Mouse (Mus musculus) kidney, adult 2 months (tissue): ENCODE measurements around the gene Ap3s2. TPM values are rescaled to one million over a fixed set of nuclear protein-coding genes. Genes with fewer than 3 reads are reported as not detected.

Source experiments
- DNase-seq: peaks from one replicate; pipeline ENCODE4 v3.0.0; 2021
- H3K27ac ChIP-seq: fragments of 200-500 bp; 2 replicates; pipeline ENCODE4 v1.5.1; 2012; ENCODE audit warnings: low read depth, low read length, control low read depth, inconsistent platforms; ENCODE audit not compliant: insufficient read depth
- H3K27me3 ChIP-seq: fragments of 200-500 bp; replicated peaks from 2 replicates; pipeline ENCODE4 v1.6.1; 2012; ENCODE audit warnings: mild to moderate bottlenecking, moderate library complexity, low read length, inconsistent platforms; ENCODE audit not compliant: control insufficient read depth, insufficient read depth
- H3K36me3 ChIP-seq: fragments of 200-500 bp; 2 replicates; pipeline ENCODE4 v1.6.1; 2012; ENCODE audit warnings: mild to moderate bottlenecking, moderate library complexity, low read length, inconsistent platforms; ENCODE audit not compliant: control insufficient read depth, insufficient read depth
- H3K4me1 ChIP-seq: fragments of 200-500 bp; 2 replicates; pipeline ENCODE4 v1.6.1; 2011; ENCODE audit warnings: low read length; ENCODE audit not compliant: control insufficient read depth, insufficient read depth
- H3K4me3 ChIP-seq: fragments of 200-500 bp; 2 replicates; pipeline ENCODE4 v1.5.1; 2011; ENCODE audit warnings: mild to moderate bottlenecking, low read depth, low read length, control low read depth; ENCODE audit not compliant: insufficient read depth
- CTCF ChIP-seq: fragments of 200-500 bp; conservative IDR thresholded peaks from 2 replicates; pipeline ENCODE4 v1.5.1; 2011; ENCODE audit warnings: low read depth, mild to moderate bottlenecking, control low read depth, low read length, moderate library complexity, mixed read lengths; ENCODE audit not compliant: insufficient read depth, insufficient read length
- POLR2A ChIP-seq: fragments of 200-500 bp; IDR thresholded peaks from one replicate; pipeline ENCODE4 v1.6.1; 2011; ENCODE audit warnings: low read depth, low read length, control low read depth
- WGBS: fragments of 180-500 bp; shearing (Covaris S2); methylation state at CpG from one replicate; pipeline ENCODE4 v1.1.7; 2018; 5-methylcytosine and 5-hydroxymethylcytosine counted together
- polyA plus RNA-seq: library from polyadenylated mRNA; depleted of rRNA; stranded (reverse); fragments of >200 nt; gene quantifications from 2 replicates; pipeline ENCODE4 v1.2.3, GENCODE M21; 2012

Ap3s2 gene
- polyA plus RNA-seq, 1 experiment = 18.0 TPM

DNA sequence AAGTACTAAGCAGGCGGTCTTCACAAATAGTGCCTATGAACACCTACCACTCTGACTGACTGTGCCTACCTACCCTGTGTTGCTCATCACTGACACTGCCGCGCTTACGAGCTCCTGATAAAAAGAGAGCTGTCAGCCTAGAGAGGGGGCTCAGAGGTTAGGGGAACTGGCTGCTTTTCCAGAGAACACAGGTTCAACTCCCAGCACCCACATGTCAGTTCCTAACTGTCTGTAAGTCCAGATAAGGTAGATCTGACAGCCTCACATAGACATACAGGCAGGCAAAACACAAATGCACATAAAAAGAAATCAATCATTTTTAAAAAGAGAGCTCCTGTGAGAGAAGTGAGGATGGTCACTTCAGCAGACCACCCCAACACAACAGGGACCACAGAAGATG, 15.3 kb downstream of the Ap3s2 start:
- H3K4me3 ChIP-seq = no peak overlapping the region
- H3K4me1 ChIP-seq = no peaks in the 10 kb centered on the region
- no peaks in the 10 kb centered on the region for H3K27me3 ChIP-seq
- H3K36me3 ChIP-seq = peaks cover 5% of the 10 kb centered on the region
- WGBS = 96% methylated on average over 4 of the region's 4 CpGs
- H3K27ac ChIP-seq = no peak overlapping the region
- TF ChIP-seq CTCF (no peak), POLR2A (no peak)
- no peak for DNase-seq

DNA sequence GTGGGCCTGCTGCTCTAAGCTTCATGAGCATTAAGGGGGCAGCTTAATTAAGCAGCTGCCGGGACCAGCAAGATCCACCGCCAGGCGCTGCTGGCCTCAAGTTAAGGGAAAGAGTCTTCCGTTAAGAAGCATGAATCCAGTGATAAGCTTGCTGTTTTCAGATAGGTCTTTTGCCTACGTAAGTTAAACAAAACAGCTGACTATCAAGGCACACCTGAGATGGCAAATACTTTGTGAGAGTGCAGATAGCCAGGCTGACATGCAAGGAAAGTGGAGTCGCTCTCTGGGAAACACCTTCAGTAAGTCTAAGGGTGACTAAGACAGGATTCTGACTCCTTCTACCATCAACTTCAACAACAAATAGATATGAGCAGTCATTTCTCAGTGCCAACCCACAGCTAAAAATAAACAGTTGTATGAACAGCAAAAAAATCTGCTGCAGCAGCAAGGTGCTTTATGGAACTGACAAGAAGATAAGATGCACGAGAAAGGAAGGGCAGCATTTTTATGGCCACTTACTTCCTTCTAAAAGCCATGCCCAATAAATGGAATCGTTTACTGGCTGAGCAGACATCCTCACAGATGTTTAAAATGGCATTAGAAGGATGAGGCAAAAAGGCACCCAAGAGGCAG, 17.2 kb downstream of the Ap3s2 start:
- peaks cover 4% of the 10 kb centered on the region; the same call in 1 of the 2 replicates for H3K36me3 ChIP-seq
- no peak for DNase-seq

DNA sequence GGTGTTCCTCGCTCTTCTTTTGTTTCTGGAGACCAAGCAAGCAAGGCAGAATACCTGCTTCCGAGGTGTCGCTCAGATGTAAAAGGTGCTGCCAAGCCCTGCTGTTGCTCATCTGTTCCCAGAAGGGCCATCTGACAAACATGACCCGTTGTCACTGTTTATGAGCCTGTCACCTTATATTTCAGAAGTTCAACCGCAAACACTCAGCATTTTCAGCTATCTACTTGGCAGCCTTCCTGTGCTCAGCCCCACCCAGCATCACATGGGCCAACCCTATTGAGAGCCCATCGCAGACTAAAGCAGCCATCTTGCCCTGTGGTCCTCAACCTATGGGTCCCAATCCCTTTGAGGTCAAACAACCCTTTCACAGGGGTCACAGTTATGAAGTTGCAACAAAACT, 19.7 kb downstream of the Ap3s2 start:
- 92% methylated on average over 6 of the region's 6 CpGs for whole genome bisulfite sequencing
- H3K27ac ChIP-seq = no peak overlapping the region
- H3K36me3 ChIP-seq = peaks cover 3% of the 10 kb centered on the region; the same call in 1 of the 2 replicates

More for the DNA sequence above, 17.2 kb downstream of the Ap3s2 start:
- no peak overlapping the region for H3K4me3 ChIP-seq
- 88% methylated on average over 8 of the region's 8 CpGs for WGBS
- H3K27me3 ChIP-seq = no peaks in the 10 kb centered on the region
- TF ChIP-seq POLR2A = no peak
- TF ChIP-seq CTCF = no peak
- no peak overlapping the region for H3K27ac ChIP-seq
- no peaks in the 10 kb centered on the region for H3K4me1 ChIP-seq

DNA sequence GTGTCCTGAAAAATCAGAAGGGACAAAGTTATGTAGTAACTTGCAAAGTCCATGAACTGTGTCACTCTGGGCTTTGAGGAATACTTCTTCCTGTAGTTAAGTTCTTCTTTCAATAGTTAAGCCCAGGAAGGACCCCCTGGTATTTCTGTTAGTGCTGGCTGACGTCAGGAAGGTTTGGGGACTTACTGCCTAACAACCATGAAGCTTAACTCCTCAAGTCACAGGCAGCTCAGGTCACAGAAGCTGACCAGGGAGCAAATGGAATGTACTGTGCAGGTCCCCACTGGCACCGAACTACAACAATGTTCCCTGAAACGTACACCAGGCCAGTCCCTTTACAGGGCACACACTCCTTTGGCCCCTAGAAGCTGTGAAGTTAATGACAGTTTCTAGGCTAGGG, 25.2 kb downstream of the Ap3s2 start:
- H3K27ac ChIP-seq = no peak overlapping the region
- TF ChIP-seq CTCF (no peak), POLR2A (no peak)
- H3K36me3 ChIP-seq = no peaks in the 10 kb centered on the region
- H3K27me3 ChIP-seq = no peaks in the 10 kb centered on the region
- DNase-seq = peak; percentile 46
- 53% methylated on average over 3 of the region's 3 CpGs for WGBS
- H3K4me3 ChIP-seq = no peak overlapping the region
- H3K4me1 ChIP-seq = peaks cover 7% of the 10 kb centered on the region; the same call in 1 of the 2 replicates

More for the DNA sequence above, 19.7 kb downstream of the Ap3s2 start:
- Histone ChIP-seq H3K4me1 (no peaks in the 10 kb centered on the region), H3K4me3 (no peak overlapping the region), H3K27me3 (no peaks in the 10 kb centered on the region)
- no peak for DNase-seq
- no peak for TF ChIP-seq POLR2A
- no peak for TF ChIP-seq CTCF

DNA sequence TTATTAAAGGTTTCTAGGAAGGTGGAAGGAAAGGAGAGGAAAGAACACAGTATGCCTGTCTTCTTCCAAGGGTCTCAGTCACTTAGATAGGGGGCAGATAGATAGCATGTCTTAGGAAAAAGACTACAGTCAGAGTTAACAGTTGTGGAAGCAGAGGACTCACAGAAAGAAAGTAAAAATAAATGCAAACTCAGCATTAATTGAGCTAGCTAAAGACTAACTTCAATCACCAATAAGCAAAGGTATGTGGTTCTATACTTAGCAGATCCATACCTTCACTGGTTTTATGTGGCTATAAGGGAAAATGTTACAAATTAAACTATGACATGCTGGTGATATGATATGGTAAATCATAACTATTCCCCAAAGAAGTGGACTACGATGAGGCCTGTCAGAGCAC, 25.7 kb downstream of the Ap3s2 start:
- 55% methylated on average over 1 of the region's 1 CpGs for WGBS
- Histone ChIP-seq H3K4me1 (peaks cover 8% of the 10 kb centered on the region; the same call in 1 of the 2 replicates), H3K27ac (no peak overlapping the region), H3K27me3 (no peaks in the 10 kb centered on the region), H3K4me3 (no peak overlapping the region), H3K36me3 (no peaks in the 10 kb centered on the region)
- DNase-seq = no peak
- TF ChIP-seq CTCF (no peak), POLR2A (no peak)

DNA sequence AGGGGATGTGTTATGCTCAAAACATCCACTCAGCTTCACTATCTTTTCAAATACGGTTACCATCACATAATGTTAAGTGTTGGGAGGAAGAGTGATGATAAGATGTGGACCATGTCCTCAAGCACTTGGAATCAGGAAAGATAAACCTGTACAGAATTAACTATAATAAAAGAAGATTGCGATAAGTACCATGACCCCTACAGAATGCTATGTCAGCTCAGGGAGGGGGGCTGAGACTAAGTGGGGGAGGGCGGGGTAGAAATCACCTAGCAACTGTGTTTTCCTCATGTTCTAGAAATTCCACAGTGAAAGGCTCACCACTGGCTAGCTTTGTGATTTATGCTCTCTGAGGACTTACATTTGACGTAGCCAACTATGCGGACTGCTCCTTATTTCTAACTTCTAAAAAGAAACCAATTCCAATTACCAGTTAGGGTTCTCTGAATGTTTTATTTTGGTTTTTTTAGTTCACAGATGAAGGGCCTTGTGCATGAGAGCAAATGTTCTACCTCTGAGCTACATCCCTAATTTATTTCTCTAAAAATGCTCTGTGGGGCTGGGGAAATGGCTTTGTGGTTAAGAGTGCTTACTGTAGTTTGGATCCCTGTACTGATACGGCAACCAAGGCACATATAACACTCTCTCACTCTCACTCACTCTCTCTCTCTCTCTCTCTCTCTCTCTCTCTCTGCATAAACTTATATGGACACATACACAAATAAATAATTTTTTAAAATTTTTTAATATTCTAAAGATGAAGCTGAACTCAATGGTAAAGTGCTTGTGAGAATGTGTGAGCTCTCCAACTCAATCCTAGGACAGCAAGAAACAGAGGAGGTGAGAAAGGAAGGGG, 27.6 kb downstream of the Ap3s2 start:
- no peak for DNase-seq
- Histone ChIP-seq H3K27ac (no peak overlapping the region), H3K4me1 (peaks cover 8% of the 10 kb centered on the region; the same call in 1 of the 2 replicates), H3K36me3 (no peaks in the 10 kb centered on the region), H3K4me3 (no peak overlapping the region), H3K27me3 (no peaks in the 10 kb centered on the region)
- WGBS = 70% methylated on average over 6 of the region's 6 CpGs
- TF ChIP-seq CTCF (no peak), POLR2A (no peak)

DNA sequence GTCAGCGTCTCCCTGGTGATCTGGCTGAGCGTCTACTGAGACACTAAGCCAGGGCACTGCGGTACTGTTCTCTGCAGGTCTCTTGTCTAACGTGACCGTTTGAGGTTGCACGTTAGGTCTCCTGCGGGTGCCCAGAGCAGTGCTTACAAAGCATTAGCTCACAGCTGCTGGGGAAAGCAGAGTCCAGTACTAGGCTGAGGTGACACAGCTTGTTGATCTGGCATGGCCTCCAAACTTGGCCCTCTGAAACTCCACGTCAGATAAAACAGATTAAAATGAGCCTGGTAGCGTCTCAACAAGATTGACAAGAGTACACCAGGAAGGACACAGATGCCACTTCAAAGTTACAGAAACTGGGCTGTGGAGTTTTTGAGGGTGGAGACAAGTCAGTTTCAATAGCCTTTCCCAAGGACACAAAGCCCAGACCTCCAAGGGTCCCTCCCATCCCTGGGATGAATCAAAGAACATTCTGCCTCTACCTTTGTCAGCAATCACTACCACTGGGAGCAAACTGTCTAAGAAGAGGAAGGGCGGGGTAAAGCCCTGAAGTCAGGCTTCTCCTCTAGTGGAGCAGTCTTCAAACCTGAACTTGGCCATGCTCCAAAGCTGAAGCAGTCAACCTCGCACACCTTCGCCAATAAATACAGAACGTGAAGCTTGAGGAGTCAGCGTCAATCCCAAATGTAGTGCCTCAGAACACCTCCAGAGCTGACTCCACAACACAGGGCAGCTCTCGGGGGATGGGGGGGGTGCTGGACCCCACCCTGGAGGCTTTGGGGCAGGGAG, 29.8 kb downstream of the Ap3s2 start:
- TF ChIP-seq POLR2A (no peak), CTCF (no peak)

More for the DNA sequence above, 29.8 kb downstream of the Ap3s2 start:
- Histone ChIP-seq H3K4me3 (no peak overlapping the region), H3K36me3 (no peaks in the 10 kb centered on the region), H3K27ac (no peak overlapping the region), H3K4me1 (peaks cover 13% of the 10 kb centered on the region), H3K27me3 (no peaks in the 10 kb centered on the region)
- 54% methylated on average over 15 of the region's 15 CpGs for WGBS
- peak; percentile 77 for DNase-seq
